Mouse (Mus musculus): ENCODE measurements around the gene Ptprr. TPM values are rescaled to one million over a fixed set of nuclear protein-coding genes. Genes with fewer than 3 reads are reported as not detected.

The Ptprr gene
- 1 to 10 TPM; 1.9 to 2.5 TPM for total RNA-seq (2021)
- long read RNA-seq, experiment 1, partial matches to known transcripts: 1 of 2 reads
- long read RNA-seq, experiment 1, other reads (novel, unspliced or antisense): 1 of 2 reads
- long read RNA-seq, experiment 2, partial matches to known transcripts: 2 of 2 reads
- long read RNA-seq, experiment 2, other reads (novel, unspliced or antisense): 0 of 2 reads

GRCm38 (mm10) chr10:116017845-116018479 lies at the start of gene Ptprr:
TSS of gene Ptprr (plus strand) at chr10:116018213.
- DNase-seq: peak; percentile 6 to 12

DNA sequence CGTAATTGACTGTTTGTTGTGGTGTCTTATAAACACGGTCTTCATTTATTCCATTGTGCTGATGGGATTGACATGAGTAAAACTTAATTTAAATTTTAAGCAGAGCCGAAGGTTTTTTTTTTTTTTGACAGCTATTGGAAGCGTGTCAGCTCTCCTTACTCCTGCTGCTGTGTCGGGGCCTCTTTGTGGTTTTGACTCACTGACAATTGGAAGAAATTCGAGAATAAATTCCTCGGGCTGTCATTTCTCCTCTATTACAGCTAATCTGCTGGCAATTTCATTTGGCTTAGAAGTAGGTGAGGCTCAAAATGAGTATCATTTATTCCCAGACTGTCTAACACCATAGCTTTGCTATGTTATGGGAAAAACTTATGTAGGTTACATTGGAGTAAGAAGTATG lies 41.7 kb upstream of the Ptprr start:
- DNase-seq: no peak

- peak; percentile 33 to 40 for DNase-seq
These were observed 39.0 kb upstream of the Ptprr start for GRCm38 (mm10) chr10:115978992-115979391.

DNA sequence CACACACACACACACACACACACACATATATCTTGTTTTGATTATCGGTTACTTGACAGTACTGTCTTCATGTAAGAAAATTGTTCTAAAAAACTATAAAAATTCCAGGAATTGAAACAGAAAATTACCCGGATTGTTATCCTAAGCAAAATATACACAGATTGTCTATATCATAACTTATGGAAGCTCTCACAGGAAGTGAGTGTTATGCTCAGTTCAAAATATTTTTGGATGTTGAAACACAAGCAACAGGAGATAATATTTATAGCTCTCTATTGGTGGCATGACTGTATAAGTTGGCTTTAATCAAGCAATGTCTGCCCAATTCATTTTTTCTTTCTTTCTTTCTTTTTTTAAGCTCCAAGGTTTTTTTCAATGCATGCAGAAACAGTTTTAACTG lies 38.0 kb upstream of the Ptprr start:
- DNase-seq: no peak

GRCm38 (mm10) chr10:115984308-115984707 lies 33.7 kb upstream of the Ptprr start:
- DNase-seq: no peak

DNA sequence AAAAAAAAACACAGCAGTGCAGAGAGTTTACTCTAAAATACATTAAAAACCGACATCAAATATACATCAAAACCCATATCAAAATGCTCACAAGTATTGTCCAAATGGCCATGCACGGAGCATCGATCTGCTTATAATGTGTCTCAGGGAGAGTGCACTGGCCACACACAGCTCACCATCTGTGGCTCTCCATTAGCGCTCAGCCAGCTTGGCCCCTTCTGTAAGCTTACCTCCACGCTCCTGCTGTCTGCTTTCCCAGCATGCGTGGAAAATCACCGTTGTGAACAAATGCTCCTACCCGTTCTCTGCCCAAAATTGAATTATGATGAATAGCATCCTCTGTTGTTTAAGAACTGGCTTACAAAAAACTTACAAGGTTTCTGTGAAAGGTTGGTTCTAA lies 16.2 kb upstream of the Ptprr start:
- DNase-seq: no peak

- DNase-seq: no peak
These were observed 11.3 kb upstream of the Ptprr start for GRCm38 (mm10) chr10:116006675-116007074.

DNA sequence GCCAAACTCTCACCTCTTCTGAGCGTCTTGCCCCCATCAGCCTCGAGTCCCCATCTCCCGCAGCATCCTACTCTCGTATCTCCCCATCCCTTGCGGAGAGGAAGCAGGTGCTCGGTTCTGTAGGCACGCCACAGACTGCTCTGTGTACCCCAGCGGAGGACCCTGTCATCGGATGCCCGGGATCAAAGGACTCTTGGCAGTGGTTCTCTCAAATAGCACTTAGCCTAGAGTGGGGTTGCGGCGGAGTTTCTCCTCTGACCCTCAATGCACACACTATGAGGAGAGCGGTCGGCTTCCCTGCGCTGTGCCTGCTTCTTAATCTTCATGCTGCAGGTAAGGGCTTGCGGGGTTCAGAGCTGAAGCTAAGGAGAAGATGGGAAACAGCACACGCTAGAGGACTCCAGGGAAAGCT lies 473 bp downstream of the Ptprr start:
- DNase-seq: no peak

- no peak for DNase-seq
These were observed 1.3 kb downstream of the Ptprr start for GRCm38 (mm10) chr10:116019086-116019860.

DNA sequence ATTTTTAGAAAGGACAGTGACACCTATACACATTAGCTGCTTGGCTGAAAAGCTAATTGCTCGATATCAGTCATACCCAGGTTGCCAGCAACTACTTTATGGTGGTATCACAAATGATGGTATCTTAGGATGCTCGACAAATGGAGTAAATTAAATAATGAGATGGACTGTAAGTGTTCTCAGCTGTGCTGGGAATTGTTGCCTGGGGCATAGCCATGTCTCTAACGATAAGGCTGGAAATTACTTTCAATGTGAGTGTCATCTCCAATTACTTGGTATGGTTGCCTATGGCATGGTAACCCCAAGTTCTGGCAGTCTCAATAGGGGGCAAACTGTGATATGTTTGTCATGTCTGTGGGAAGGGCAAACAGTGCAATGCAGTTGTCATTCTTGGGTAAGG lies 3.1 kb downstream of the Ptprr start:
- DNase-seq: no peak

- DNase-seq: no peak
These were observed 20.1 kb downstream of the Ptprr start for GRCm38 (mm10) chr10:116038150-116038549.

DNA sequence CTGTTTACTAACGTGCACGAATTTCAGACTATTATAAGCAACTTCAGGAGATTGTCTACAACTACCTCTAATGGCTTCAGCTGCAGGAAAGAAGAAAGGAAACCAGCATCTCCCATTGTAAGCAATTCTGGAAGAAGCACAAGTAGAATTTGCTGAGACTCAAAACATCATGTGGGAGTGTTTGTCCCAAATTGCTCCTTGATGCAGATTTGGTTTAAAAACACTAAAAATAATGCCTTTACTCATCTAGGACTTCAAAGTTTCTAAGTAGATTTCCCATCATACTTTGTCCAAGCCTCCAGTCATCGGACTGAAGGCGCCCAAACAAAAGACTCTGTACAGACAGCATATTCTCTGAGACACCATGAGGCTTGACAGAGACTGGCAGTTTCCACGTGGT lies 57.9 kb downstream of the Ptprr start:
- no peak for DNase-seq

DNA sequence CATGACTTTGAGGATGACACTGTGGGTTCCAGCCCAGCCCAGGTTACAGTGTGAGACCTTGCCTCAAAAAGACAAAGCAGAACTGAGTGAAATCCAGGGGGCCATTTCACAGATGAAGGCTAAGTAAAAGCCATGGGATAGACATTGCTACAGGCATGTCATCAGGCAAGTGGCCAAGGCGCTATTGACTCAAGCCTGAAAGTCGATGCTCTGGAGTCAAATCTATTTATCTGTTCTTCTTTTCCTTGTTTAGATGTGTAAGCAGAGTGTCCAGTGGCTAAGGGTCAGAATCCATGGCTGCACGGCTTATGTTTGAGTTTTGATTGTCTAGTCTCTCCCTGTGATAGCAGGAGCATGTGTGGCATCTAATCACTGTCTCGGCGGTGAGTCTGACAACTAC lies 60.6 kb downstream of the Ptprr start:
- no peak for DNase-seq

DNA sequence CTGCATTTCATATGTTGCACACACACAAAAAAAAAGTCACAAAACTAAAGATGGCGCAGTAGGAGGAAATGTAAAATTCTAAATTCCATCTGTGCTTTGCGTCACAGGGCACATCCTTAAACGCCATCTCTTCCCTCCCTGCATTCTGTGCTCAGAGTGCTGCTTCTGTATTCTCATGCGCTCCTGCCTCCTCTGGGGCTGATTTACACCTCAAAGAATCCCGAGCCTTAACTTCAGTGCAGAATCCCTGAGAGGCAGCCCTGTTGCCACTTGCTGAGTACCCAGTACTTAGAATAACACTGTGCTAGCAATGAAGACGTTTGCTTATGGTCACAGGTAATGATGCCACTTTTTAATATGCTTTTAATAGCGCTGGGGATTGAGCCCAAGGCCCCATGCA lies 61.4 kb downstream of the Ptprr start:
- no peak for DNase-seq

DNA sequence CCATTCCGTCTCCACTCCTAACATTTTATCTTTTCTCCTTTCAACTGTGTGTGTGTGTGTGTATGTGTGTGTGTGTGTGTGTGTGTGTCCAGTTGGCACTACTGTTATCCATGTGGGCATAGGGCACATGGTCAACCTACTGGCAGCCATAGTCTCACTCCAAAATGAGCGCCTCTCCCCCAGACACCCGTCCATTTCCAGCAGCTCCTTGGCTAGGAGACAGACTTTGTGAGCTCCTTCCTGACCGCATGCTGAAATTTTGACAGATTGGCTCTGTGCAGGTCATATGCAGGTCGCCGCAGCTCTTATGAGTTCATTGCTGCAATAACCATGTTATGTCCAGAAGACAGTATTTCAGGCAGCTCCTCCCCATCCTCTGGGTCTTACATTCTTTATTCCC lies 62.8 kb downstream of the Ptprr start:
- no peak for DNase-seq

- no peak for DNase-seq
These were observed 66.0 kb downstream of the Ptprr start for GRCm38 (mm10) chr10:116083965-116084364.

DNA sequence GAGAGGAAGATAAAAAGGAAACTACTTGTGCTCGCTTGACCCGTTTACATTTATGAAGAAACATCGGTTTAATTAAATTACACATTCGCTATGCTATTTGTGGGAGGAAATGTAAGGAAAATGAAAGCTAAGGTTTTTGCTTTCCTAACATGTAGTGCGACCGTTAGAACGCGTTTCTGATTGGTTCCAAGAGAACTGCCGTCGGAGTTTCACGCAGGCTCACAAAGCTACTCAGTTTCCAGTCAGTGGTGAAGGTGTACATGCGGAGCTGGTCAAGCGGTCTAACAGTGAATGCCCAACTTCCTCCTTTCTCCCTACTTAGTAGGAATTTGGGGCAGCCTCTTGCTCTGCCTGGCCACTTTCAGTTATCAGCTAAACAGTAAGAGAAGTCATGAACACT lies 78.5 kb downstream of the Ptprr start:
- no peak for DNase-seq

DNA sequence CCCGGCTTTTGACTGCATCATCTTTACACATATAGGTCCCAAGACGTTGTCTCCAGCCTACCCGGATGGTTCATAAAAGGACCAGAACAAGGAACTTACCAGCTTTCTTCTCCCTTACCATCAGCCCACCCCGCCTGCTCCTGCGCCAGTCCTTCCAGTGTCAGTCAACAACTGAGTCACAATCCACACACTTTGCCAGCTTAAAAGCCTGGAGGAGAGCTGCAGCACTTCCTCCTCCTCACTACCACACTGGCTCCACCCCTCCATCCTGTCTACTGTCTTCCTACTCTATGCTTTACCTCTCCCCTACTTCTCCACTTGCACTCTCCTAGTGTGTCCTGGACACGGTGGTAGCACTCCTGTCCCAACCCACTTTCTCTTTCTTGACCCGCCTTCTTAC lies 80.5 kb downstream of the Ptprr start:
- no peak for DNase-seq

GRCm38 (mm10) chr10:116108176-116108575 lies 90.2 kb downstream of the Ptprr start:
- no peak for DNase-seq

DNA sequence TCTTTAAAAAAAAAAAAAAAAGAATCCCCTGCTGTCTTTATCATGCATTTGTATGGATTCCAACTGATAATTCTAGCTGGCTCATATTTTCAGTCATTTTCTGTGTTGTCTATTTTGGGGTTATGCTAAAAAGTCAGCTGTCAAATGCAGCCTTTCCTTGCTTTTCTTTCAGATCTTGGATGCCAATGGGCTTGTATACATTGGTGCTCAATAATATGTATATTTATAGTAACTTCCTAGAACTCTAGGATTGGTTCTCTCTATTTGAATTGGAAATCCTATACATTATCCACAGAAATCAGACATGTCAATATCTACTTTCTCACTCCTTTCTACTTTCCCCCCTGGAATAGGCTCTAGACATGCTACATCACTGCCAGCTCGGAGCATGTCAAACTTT lies 90.7 kb downstream of the Ptprr start:
- no peak for DNase-seq

- DNase-seq: no peak
These were observed 94.9 kb downstream of the Ptprr start for GRCm38 (mm10) chr10:116112868-116113267.

- DNase-seq: no peak
These were observed 96.0 kb downstream of the Ptprr start, which contains the start of gene 4933416C03Rik for GRCm38 (mm10) chr10:116113867-116114474. TSS of gene 4933416C03Rik (minus strand) at chr10:116113917.

All from heart, adult 18-20 months (tissue).